Mouse (Mus musculus) G1E (cell line): ENCODE data around the gene Pelo.

Experiments
- CTCF ChIP-seq: IDR thresholded peaks from 2 replicates; pipeline ENCODE4 v1.5.1; 2012; ENCODE audit warnings: low read depth, low read length, inconsistent platforms, mixed read lengths
- GATA1 ChIP-seq: IDR thresholded peaks from 2 replicates; pipeline ENCODE4 v1.6.1; 2012; ENCODE audit warnings: borderline replicate concordance, low read length, inconsistent platforms, mixed read lengths
- POLR2AphosphoS5 ChIP-seq: IDR thresholded peaks from 2 replicates; pipeline ENCODE4 v1.6.1; 2012; ENCODE audit warnings: low read depth, low read length, inconsistent platforms; ENCODE audit not compliant: insufficient replicate concordance
- TAL1 ChIP-seq: conservative IDR thresholded peaks from 2 replicates; pipeline ENCODE4 v1.6.1; 2012; ENCODE audit warnings: low read depth, low read length, inconsistent platforms, mixed read lengths

DNA sequence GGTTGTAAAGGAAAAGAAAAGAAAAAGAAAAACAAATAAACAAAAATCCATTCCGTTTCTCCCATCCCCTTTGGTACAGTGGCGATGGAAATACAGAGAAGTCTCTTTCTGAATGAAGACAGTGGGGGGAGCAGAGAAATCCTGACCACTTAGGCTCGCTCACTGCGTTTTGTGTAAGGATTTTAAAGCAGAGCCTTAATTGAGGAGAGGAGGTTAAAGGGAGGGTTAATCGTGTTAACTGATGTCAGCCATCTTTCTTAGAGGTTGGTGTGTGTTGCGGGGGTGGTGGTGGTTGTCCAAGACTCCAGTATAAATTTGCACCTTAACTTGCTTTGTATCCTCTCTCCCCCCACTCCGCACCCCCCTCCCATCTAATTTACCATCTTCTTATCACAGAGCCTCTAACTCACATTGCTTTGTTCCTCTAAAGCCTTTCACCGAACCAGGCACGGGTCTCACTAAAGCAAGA is 1.0 kb upstream of the Pelo start:
- TF ChIP-seq CTCF (no peak), GATA1 (no peak), POLR2AphosphoS5 (no peak), TAL1 (no peak)
